Mouse (Mus musculus) liver, embryonic 14.5 days (tissue): ENCODE data around the gene Vamp9. TPM values are rescaled to one million over a fixed set of nuclear protein-coding genes. Genes with fewer than 3 reads are reported as not detected.

Experiments
- ATAC-seq: fragments of 200-750 bp; cut with Nextera tagmentation; 2 replicates; pipeline ENCODE4 v1.8.0; 2017; ENCODE audit warnings: moderate number of reproducible peaks, mild to moderate bottlenecking, moderate library complexity; ENCODE audit not compliant: insufficient read depth
- DNase-seq, 3 experiments: peaks; one replicate each; pipeline ENCODE4 v3.0.0-alpha.2; 2012 to 2013; ENCODE audit warnings: low read depth in 3 of 3, low spot score in 3 of 3
- H3K27ac ChIP-seq: fragments of 300-500 bp; sonication (generic); 2 replicates; pipeline ENCODE4 v1.5.1; 2014; ENCODE audit warnings: moderate library complexity, mild to moderate bottlenecking, control low read depth, inconsistent platforms
- H3K27me3 ChIP-seq: fragments of 300-500 bp; sonication (generic); 2 replicates; pipeline ENCODE4 v1.6.1; 2014; ENCODE audit warnings: mild to moderate bottlenecking, low read length, moderate library complexity; ENCODE audit not compliant: control insufficient read depth, insufficient read depth
- H3K36me3 ChIP-seq: fragments of 300-500 bp; sonication (generic); replicated peaks from 2 replicates; pipeline ENCODE4 v1.6.1; 2014; ENCODE audit warnings: low read depth; ENCODE audit not compliant: control insufficient read depth, insufficient read depth
- H3K4me1 ChIP-seq, 2 experiments: fragments of 200-500 bp in 1 of 2; fragments of 300-500 bp in 1 of 2; sonication (generic) in 1 of 2; replicated peaks; 2 replicates each; pipeline ENCODE4 v1.6.1; 2012 to 2014; ENCODE audit warnings: antibody characterized with exemption in 1 of 2, inconsistent platforms in 1 of 2, low read length in 1 of 2; ENCODE audit not compliant: control insufficient read depth in 2 of 2, insufficient read depth in 2 of 2
- H3K4me2 ChIP-seq: fragments of 300-500 bp; sonication (generic); 2 replicates; pipeline ENCODE4 v1.6.1; 2014; ENCODE audit warnings: low read depth, mild to moderate bottlenecking, control low read depth, moderate library complexity
- H3K4me3 ChIP-seq, 2 experiments: fragments of 200-500 bp in 1 of 2; fragments of 300-500 bp in 1 of 2; sonication (generic) in 1 of 2; 2 replicates each; pipeline ENCODE4 v1.5.1; 2012 to 2014; ENCODE audit warnings: low read depth in 2 of 2, low read length in 2 of 2, mild to moderate bottlenecking in 2 of 2, control low read depth in 1 of 2, inconsistent platforms in 1 of 2, moderate library complexity in 1 of 2; ENCODE audit not compliant: insufficient read depth in 1 of 2
- H3K9ac ChIP-seq: fragments of 300-500 bp; sonication (generic); replicated peaks from 2 replicates; pipeline ENCODE4 v1.6.1; 2014; ENCODE audit warnings: mild to moderate bottlenecking, control low read depth, moderate library complexity
- H3K9me3 ChIP-seq: fragments of 300-500 bp; sonication (generic); 2 replicates; pipeline ENCODE4 v1.6.1; 2016; ENCODE audit warnings: low read length, mixed read lengths; ENCODE audit not compliant: control insufficient read depth
- CTCF ChIP-seq: IDR thresholded peaks from 2 replicates; pipeline ENCODE4 v1.5.1; 2016; ENCODE audit warnings: antibody characterized with exemption, low read depth, control low read depth
- EP300 ChIP-seq: IDR thresholded peaks from 2 replicates; pipeline ENCODE4 v1.6.1; 2016; ENCODE audit warnings: antibody characterized with exemption, low read depth
- WGBS: fragments of 180-500 bp; shearing (Covaris S2); extraction: QIAGEN DNeasy Blood & Tissue Kit; methylation state at CpG from one replicate; pipeline ENCODE4 v1.1.7; 2014; ENCODE audit not compliant: insufficient replicate concordance; 5-methylcytosine and 5-hydroxymethylcytosine counted together
- polyA plus RNA-seq, 2 experiments: library from polyadenylated mRNA; depleted of rRNA in 1 of 2; stranded (reverse) in 1 of 2; unstranded in 1 of 2; fragments of >200 nt; fragmentation: Nextera tagmentation in 1 of 2; extraction: Ambion mirVana in 1 of 2; gene quantifications; 2 replicates each; pipeline versions ENCODE4 v1.2.1 to v1.2.3; 2012 to 2014

Vamp9 gene
- polyA plus RNA-seq, 2 experiments = not detected

- TF ChIP-seq EP300 (no peak), CTCF (no peak)
- H3K4me3 ChIP-seq = no peak overlapping the region
- H3K4me1 ChIP-seq = peaks cover 0 to 3% of the 10 kb centered on the region in 2 experiments; a peak in 1 of 4 replicates
- no peak overlapping the region for H3K9ac ChIP-seq
- ATAC-seq (peak; percentile 66), DNase-seq (no peak)
- H3K4me2 ChIP-seq = peak overlapping the region; percentile 18; the same call in 1 of the 2 replicates
- H3K27ac ChIP-seq = no peak overlapping the region
- WGBS = 53% methylated on average over 3 of the region's 3 CpGs
- no peaks in the 10 kb centered on the region for H3K9me3 ChIP-seq
- no peaks in the 10 kb centered on the region for H3K27me3 ChIP-seq
- H3K36me3 ChIP-seq = no peaks in the 10 kb centered on the region
These were observed 88.1 kb downstream of the Vamp9 start for GRCm38 (mm10) chr5:99994166-99994565.

- H3K27me3 ChIP-seq = no peaks in the 10 kb centered on the region
- no peak overlapping the region for H3K4me3 ChIP-seq
- H3K4me1 ChIP-seq = peaks cover 0 to 3% of the 10 kb centered on the region in 2 experiments; a peak in 1 of 4 replicates
- H3K9me3 ChIP-seq = no peaks in the 10 kb centered on the region
- 74% methylated on average over 3 of the region's 3 CpGs for WGBS
- no peak for TF ChIP-seq CTCF
- TF ChIP-seq EP300 = no peak
- DNase-seq = no peak
- no peak overlapping the region for H3K9ac ChIP-seq
- no peaks in the 10 kb centered on the region for H3K36me3 ChIP-seq
- H3K4me2 ChIP-seq = peak overlapping the region; percentile 18; the same call in 1 of the 2 replicates
- peak; percentile 47; the same call in 1 of the 2 replicates for ATAC-seq
- no peak overlapping the region for H3K27ac ChIP-seq
These were observed 88.6 kb downstream of the Vamp9 start for GRCm38 (mm10) chr5:99994680-99995079.

GRCm38 (mm10) chr5:100000048-100000447 lies 94.0 kb downstream of the Vamp9 start:
- no peaks in the 10 kb centered on the region for H3K27me3 ChIP-seq
- H3K27ac ChIP-seq = no peak overlapping the region
- no peak overlapping the region for H3K4me3 ChIP-seq
- no peak overlapping the region for H3K4me2 ChIP-seq
- no peak for DNase-seq
- peaks cover 0 to 5% of the 10 kb centered on the region in 2 experiments; a peak in 3 of 4 replicates for H3K4me1 ChIP-seq
- no peak overlapping the region for H3K9ac ChIP-seq
- no peaks in the 10 kb centered on the region for H3K36me3 ChIP-seq
- WGBS = 60% methylated on average over 7 of the region's 7 CpGs
- TF ChIP-seq CTCF (no peak), EP300 (no peak)
- ATAC-seq = no peak
- no peaks in the 10 kb centered on the region for H3K9me3 ChIP-seq

GRCm38 (mm10) chr5:100000500-100000899 lies 94.4 kb downstream of the Vamp9 start:
- Histone ChIP-seq H3K27ac (no peak overlapping the region), H3K27me3 (no peaks in the 10 kb centered on the region), H3K36me3 (no peaks in the 10 kb centered on the region), H3K4me1 (peaks cover 4 to 10% of the 10 kb centered on the region in 2 experiments), H3K9me3 (no peaks in the 10 kb centered on the region), H3K4me3 (no peak overlapping the region), H3K4me2 (no peak overlapping the region), H3K9ac (no peak overlapping the region)
- TF ChIP-seq EP300 (no peak), CTCF (no peak)
- DNase-seq = no peak
- 42% methylated on average over 8 of the region's 8 CpGs for WGBS
- ATAC-seq = no peak

Other genes starting within 250 kb of the Vamp9 start
- 1.9 and 2.8 TPM in 2 replicates for gene Rasgef1b, start 177.2 kb upstream of the Vamp9 start, polyA plus RNA-seq (2012; rRNA removed)
- gene Rasgef1b, start 177.2 kb upstream of the Vamp9 start, polyA plus RNA-seq (2014; fragmentation: Nextera tagmentation; extraction: Ambion mirVana) = 4.2 and 5.0 TPM in 2 replicates
- gene Hnrnpd, start 72.7 kb downstream of the Vamp9 start, polyA plus RNA-seq (2012; rRNA removed) = 68.1 and 157 TPM in 2 replicates
- gene Hnrnpd, start 72.7 kb downstream of the Vamp9 start, polyA plus RNA-seq (2014; fragmentation: Nextera tagmentation; extraction: Ambion mirVana) = 62.4 and 64.4 TPM in 2 replicates
- 1.5 and 2.3 TPM in 2 replicates for gene 4930524J08Rik, start 72.8 kb downstream of the Vamp9 start, polyA plus RNA-seq (2012; rRNA removed)
- 0.25 and 0.47 TPM in 2 replicates for gene 4930524J08Rik, start 72.8 kb downstream of the Vamp9 start, polyA plus RNA-seq (2014; fragmentation: Nextera tagmentation; extraction: Ambion mirVana)
- 77.5 and 115 TPM in 2 replicates for gene Hnrnpdl, start 133.4 kb downstream of the Vamp9 start, polyA plus RNA-seq (2012; rRNA removed)
- 49.2 and 57.2 TPM in 2 replicates for gene Hnrnpdl, start 133.4 kb downstream of the Vamp9 start, polyA plus RNA-seq (2014; fragmentation: Nextera tagmentation; extraction: Ambion mirVana)
- 9.5 and 14.3 TPM in 2 replicates for gene Enoph1, start 133.7 kb downstream of the Vamp9 start, polyA plus RNA-seq (2012; rRNA removed)
- 14.7 and 15.1 TPM in 2 replicates for gene Enoph1, start 133.7 kb downstream of the Vamp9 start, polyA plus RNA-seq (2014; fragmentation: Nextera tagmentation; extraction: Ambion mirVana)